Mouse (Mus musculus) liver, adult 2 months (tissue): Measurements from ENCODE around the gene Fam173b.

Source experiments
- CTCF ChIP-seq: fragments of 200-500 bp; IDR thresholded peaks from 2 replicates; pipeline ENCODE4 v1.5.1; 2011; ENCODE audit warnings: low read depth, low read length, control low read depth
- POLR2A ChIP-seq: fragments of 200-500 bp; IDR thresholded peaks from 2 replicates; pipeline ENCODE4 v1.6.1; 2011; ENCODE audit warnings: low read length, control low read depth; ENCODE audit not compliant: insufficient read depth; ENCODE audit errors: extremely low read depth

DNA sequence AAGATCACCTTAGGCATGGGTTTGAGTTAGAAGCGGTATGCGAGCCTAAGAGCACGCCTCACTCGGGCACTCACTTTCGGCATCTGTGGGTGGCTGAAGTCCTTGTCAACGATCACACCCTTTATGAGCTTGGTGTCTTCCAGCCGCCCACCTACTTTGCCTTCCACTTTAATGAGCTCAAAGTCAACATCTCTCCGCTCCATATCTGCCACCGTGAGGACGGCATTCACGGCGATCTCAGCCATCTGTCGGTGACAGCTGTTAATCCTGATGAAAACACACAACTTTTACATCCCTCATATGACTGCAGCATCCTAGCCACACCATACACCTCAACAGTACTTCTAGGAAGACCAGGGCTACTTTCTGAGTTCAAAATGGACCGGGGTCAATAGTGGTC, 7.4 kb upstream of the Fam173b start:
- TF ChIP-seq CTCF, result no peak
- TF ChIP-seq POLR2A, result no peak
